25 mouse cellular contexts compared by ENCODE assay signal in the genomic region with DNA sequence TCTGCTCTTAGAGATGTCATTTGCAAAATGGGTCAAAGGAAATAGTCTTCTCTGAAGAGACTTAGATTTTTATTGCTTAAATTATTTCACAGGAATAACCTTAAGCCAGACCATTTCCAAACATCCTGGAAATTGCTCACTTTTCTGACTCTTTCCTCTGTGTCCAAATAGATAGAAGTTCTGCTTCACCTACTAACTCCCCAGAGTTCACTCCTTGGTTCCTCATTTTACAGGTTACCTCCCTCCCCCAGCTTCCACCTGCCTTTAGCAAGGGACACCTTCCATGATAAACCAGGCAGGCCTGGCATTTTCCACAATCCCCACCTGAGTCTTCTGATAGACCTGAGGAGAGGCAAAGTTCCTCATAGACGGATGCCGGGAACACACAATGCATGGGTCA. TPM values are rescaled to one million over a fixed set of nuclear protein-coding genes. Genes with fewer than 3 reads are reported as not detected.
"Had no signal": no experiment of that assay in that cellular context is flagged by ENCODE, and none has a peak within 500 bp of the region (broad histone marks: within the 10 kb centered on the region; RNA-seq: fewer than 3 reads in every experiment).

No protein-coding gene starts in this region.

- ATAC-seq: hindbrain, embryonic 16.5 days; hindbrain, postnatal 0 days; inflammation-experienced regulatory T-cells, adult 6 months; intestine, embryonic 15.5 days; intestine, embryonic 16.5 days; intestine, postnatal 0 days had no signal

- DNase-seq: heart, postnatal 10 days; heart, postnatal 14 days; heart, postnatal 36 days; heart, postnatal 4 days; kidney, adult 11 months; kidney, adult 18-20 months; kidney, adult 2 months; kidney, adult 8-10 months; kidney, adult 9 months; kidney, postnatal 10 days; kidney, postnatal 14 days; kidney, postnatal 25 days; kidney, postnatal 36 days; layer of hippocampus, adult 9-11 months; layer of hippocampus, postnatal 36 days had no signal

RNA-seq across cellular contexts. Expression of a gene that starts 12.5 kb away (rescaled TPM):
- total RNA-seq: layer of hippocampus, adult 18-20 months; layer of hippocampus, adult 2 months; layer of hippocampus, adult 8-10 months had no signal

RNA-seq across cellular contexts. Expression of a gene that starts 16.2 kb away (rescaled TPM):
- total RNA-seq: hematopoietic stem cell, adult 5-6 weeks had no signal
